Mouse (Mus musculus): ENCODE data around the gene Cyth1. TPM values are rescaled to one million over a fixed set of nuclear protein-coding genes. Genes with fewer than 3 reads are reported as not detected.

Gene Cyth1
- 10 to 100 TPM; 59.3 to 63.5 TPM for total RNA-seq (2021)
- long read RNA-seq, partial matches to known transcripts, result 1 of 32 reads
- long read RNA-seq, other reads (novel, unspliced or antisense), result 31 of 32 reads

DNA sequence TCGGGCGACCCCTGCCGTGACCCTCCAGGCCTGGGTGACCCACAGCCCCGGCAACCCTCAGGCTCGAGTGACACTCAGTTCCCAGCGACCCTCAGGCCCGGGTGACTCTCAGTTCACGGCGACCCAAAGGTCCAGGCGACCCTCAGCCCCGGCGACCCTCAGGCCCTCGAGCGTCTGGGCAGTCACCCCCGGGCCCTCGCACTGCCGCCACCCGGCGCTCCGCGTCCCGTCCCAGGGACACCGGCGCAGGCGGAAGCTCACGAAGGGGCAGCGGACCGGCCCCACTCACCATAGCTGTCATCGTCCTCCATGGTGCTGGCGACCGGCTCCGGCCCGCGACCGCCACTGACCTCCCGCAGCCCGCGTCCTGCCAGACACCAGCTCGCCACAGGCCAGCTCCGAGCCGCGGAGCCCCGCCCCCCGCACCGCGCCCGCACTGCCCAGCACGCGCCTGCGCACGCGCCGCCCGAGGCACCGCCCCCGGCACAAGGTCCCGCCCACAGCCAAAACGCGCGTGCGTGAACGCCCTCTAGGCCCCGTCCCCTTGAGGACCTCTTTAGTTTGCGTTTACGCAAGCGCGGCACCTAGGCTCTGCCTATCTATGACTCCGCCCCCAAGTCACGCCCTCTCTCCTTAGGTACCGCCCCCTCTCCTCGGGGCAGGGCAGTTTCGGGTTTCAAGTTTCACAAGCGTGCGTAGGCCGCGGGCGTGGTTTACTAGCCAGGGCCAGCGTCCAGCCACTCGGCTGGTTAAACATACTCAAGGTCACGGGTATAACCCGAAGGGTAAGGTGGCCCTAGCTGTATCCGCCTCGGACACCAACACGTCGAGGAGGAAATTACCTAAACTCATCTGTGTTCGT is at the start of gene Cyth1:
Gene Cyth1 (minus strand): TSS at position 443 of the 862 bp plus-strand sequence.
- peak; percentile 98 to 99 for DNase-seq (ENCODE audit: low spot score in 2 of 2)

GRCm38 (mm10) chr11:118297967-118298366 is 49.6 kb upstream of the Cyth1 start:
- DNase-seq (ENCODE audit: low spot score in 2 of 2), result no peak

DNA sequence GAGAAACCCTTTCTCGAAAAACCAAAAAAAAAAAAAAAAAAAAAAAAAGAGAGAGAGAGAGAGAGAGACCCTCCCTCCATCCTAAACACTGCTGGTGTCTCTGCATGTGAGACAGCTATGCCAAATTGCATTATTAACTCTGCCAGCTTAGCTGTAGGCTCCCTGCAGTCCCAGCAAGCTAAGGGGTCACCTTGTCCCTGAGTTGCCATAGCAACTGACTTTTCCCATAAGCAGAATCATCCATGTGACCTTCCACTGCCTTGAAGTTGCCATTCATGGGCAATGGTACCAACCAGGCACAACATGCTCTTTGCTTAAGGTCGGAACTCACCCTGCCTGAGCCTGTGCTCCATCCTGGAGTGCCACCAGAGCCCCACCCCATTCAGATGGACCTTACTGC is 46.6 kb upstream of the Cyth1 start:
- no peak for DNase-seq (ENCODE audit: low spot score in 2 of 2)

DNA sequence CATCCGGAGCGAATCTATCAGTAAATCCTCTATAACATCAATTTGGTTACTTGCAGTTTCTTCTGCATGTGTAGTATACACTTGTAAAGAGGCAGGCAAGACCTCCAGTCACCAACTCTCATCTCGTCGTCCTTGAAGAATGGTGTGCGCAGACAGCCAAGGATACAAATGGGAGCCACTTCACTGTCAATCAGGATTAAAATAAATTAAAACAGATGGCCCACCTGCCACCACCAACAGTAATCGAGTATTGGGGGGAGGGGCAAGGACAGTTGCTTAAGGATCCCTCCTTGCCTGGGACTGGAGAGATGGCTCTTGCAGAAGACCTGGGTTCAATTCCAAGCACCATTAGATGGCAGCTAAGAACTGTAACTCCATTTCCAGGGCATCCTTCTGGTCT is 44.3 kb upstream of the Cyth1 start:
- no peak for DNase-seq (ENCODE audit: low spot score in 2 of 2)

- DNase-seq (ENCODE audit: low spot score in 2 of 2), result peak; percentile 100
Observed at GRCm38 (mm10) chr11:118289999-118290889, 41.9 kb upstream of the Cyth1 start, which contains the start of gene Usp36. Usp36 (minus strand) TSS chr11:118290244.

GRCm38 (mm10) chr11:118289562-118289961 is 41.2 kb upstream of the Cyth1 start:
- no peak for DNase-seq (ENCODE audit: low spot score in 2 of 2)

DNA sequence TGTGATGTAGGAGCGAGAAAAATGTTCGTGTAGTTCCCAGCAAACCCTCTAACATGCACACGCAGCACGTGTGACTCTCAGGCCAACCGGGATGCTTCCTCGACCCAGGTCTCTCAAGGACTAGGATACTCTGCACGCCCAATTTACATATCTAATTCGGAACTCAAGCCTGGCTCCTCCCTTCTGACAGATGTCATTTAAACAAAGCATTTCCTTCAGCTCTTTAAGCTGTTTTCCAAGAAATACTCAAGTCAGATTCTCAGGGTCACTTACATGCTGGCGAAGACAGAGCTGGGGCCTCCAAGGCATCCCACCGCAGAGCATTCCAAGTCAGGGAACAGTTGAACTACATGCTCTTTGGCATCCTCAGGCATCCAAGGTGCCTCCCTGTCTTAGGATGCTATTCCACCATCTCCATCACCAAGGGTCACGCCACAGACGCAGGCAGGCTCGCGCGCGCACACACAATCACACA is 40.7 kb upstream of the Cyth1 start:
- DNase-seq (ENCODE audit: low spot score in 2 of 2), result peak in 1 of 2 experiments; percentile 28

- no peak for DNase-seq (ENCODE audit: low spot score in 2 of 2)
Observed at GRCm38 (mm10) chr11:118287573-118287972, 39.2 kb upstream of the Cyth1 start.

GRCm38 (mm10) chr11:118286434-118286833 is 38.0 kb upstream of the Cyth1 start:
- DNase-seq (ENCODE audit: low spot score in 2 of 2), result no peak

DNA sequence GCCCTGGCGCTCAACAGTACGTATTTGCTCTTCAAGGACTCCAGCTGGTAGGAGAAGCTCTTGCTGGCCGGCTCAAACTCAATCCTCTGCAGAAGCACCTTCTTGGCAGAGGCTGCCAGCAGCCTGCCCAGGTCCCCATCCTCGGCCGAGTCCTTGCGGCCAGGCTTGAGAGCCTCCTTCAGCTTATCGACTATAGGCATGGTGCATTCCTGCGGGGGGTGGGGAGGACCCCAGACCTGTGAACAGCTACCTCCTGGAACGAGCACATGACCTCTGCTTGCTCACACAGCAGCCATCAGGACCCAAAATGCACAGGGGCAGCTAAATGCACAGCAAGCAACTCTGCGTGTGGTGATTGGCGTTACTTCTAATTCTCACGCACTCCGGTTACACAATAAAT is 37.4 kb upstream of the Cyth1 start:
- DNase-seq (ENCODE audit: low spot score in 2 of 2), result no peak

- DNase-seq (ENCODE audit: low spot score in 2 of 2), result no peak
Observed at GRCm38 (mm10) chr11:118280218-118280617, 31.8 kb upstream of the Cyth1 start.

GRCm38 (mm10) chr11:118276328-118276727 is 27.9 kb upstream of the Cyth1 start:
- DNase-seq (ENCODE audit: low spot score in 2 of 2), result no peak

GRCm38 (mm10) chr11:118275092-118275491 is 26.7 kb upstream of the Cyth1 start:
- DNase-seq (ENCODE audit: low spot score in 2 of 2), result no peak

DNA sequence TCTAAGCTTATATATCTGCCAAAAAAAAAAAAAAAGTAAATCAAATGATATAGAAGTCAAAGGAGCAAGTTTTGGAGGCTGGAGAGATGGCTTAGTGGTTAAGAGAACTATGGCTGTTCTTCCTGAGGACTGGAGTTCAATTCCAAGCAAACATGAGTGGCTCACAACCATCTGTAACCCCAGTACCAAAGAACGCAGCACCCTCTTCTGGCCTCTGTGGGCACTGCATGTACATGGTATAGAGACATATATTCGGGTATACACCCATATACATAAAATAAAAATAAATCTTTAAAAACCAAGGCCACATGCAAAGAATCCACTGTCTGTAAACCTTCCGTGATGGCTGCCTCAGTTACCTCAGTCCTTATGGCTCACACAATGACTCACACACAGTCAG is 21.4 kb upstream of the Cyth1 start:
- no peak for DNase-seq (ENCODE audit: low spot score in 2 of 2)

- DNase-seq (ENCODE audit: low spot score in 2 of 2), result no peak
Observed at GRCm38 (mm10) chr11:118266666-118267046, 18.3 kb upstream of the Cyth1 start.

DNA sequence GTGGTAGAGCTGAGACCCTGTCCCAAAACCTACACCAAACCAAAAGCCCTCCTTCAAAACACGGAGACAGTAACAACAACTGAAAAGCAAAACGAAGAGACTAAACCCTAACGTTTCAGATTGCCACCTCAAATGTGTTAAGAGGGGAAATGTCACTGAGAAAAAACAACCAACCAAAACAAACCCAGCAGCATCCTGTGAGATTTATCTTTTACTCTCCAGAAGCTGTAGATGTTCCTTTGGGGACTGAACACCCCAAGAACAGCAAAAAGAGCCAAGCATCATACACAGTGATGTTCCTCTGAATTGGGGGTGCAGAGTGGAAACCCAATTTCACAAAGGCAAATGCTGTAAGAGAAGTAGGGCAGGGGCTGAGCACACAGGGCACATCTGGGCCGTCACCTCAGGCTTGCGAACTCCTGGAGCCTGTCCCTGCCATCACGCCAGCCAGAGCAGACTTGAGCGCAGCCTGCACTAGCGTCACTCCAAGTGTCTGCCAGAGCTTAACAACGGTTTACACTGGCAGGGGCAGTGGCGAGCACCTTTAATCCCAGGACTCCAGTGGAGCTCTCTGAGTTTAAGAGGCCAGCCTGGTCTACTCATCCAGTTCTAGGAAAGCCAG is 17.8 kb upstream of the Cyth1 start:
- DNase-seq (ENCODE audit: low spot score in 2 of 2), result no peak

GRCm38 (mm10) chr11:118265621-118266020 is 17.2 kb upstream of the Cyth1 start:
- DNase-seq (ENCODE audit: low spot score in 2 of 2), result no peak

GRCm38 (mm10) chr11:118263146-118263545 is 14.8 kb upstream of the Cyth1 start:
- DNase-seq (ENCODE audit: low spot score in 2 of 2), result peak; percentile 51 to 55

GRCm38 (mm10) chr11:118260081-118260480 is 11.7 kb upstream of the Cyth1 start:
- no peak for DNase-seq (ENCODE audit: low spot score in 2 of 2)

DNA sequence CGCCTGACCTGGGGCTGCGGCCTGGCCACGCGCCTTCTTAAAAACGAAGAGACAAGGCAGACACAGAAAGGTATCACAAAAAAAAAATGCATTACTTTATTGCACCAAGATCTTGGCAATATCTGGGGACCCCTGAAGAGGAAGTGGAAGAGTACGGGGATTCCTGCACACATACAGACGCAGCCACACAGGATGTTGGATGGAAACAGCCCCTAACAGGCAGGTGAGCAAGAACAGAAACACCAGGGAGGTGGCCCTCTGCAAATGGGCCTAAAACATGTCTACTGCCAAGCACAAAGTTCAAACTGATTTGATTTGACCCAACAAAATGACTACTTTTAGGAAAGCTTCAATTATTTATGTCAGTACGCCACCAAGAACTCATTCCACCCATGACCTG is 11.2 kb upstream of the Cyth1 start:
- no peak for DNase-seq (ENCODE audit: low spot score in 2 of 2)

DNA sequence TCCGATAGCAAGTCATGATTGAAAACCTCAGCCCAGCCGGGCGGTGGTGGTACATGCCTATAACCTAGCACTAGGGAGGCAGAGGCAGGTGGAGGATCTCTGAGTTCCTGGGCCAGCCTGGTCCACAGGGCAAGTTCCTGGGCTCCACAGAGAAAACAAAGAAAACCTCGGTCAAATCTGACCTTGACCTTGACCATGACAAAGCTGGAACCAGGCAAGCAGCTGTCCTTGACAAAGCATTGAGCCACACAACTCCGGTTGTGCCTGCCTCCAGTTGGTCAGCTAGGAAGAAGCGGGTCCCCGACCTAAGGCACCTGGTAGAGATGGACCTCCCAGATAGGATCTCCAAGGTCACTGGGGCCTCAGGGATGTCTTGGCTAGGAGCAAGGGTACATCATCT is 8.0 kb upstream of the Cyth1 start:
- no peak for DNase-seq (ENCODE audit: low spot score in 2 of 2)

All from layer of hippocampus, postnatal 10 days (tissue).